Mouse (Mus musculus): ENCODE measurements at regions not wholly inside any gene's neighbourhood (a gene's known extent, or its start where the extent isn't known, plus 50 kb on each side); places are given as distances from the start of the nearest gene placed in this dataset.
"Not testable (repeated sequence)": the region's sequence is repeated elsewhere in the genome, so short reads cannot be mapped to it uniquely, and the experiment has no call there.

DNA sequence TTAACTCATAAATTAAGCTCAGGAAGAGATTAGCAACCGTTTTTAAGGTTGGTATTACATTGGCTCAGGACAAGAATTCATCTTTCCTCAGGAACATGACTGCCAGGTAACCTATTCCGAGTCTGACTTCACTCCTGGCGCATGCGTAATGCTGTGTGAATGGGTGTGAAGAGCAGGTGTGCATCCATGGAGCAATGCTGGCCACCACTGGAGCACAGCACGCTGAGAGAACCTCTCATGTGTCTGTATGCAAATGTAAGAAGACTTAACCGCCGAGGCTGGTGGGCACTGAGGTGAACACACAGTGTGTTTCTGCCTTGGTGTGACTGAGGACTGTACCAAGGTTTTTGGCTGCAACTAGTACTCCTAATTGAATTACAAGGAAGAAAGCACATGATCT is 171.1 kb upstream of the Klf14 start:
- no peak for DNase-seq (ENCODE audit: inconsistent age in 2 of 2, low spot score in 1 of 2)

- DNase-seq (ENCODE audit: inconsistent age in 2 of 2, low spot score in 1 of 2): no peak
Measured at GRCm38 (mm10) chr6:31130522-31130921, 171.6 kb upstream of the Klf14 start.

DNA sequence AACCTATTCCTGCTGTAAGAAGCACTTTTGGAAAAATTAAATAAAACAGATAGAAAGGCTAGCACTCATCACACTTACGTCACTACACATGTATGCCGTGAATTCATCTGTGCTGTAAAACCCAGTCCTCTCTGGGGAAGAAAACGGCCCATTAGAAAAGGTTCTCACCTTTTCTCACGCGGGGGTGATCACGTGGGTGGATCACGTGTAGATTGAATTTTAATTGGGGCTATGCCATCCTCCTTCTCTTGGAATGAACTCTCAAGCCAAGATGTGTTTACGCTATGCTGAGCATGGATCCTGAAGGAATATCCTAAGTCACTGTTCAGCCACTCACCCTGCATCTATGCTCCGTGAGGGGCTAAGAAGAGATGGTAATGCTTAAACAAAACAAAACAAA is 172.8 kb upstream of the Klf14 start:
- DNase-seq (ENCODE audit: inconsistent age in 2 of 2, low spot score in 1 of 2): no peak

GRCm38 (mm10) chr6:31132396-31133190 is 173.7 kb upstream of the Klf14 start:
- no peak for DNase-seq (ENCODE audit: inconsistent age in 2 of 2, low spot score in 1 of 2)

DNA sequence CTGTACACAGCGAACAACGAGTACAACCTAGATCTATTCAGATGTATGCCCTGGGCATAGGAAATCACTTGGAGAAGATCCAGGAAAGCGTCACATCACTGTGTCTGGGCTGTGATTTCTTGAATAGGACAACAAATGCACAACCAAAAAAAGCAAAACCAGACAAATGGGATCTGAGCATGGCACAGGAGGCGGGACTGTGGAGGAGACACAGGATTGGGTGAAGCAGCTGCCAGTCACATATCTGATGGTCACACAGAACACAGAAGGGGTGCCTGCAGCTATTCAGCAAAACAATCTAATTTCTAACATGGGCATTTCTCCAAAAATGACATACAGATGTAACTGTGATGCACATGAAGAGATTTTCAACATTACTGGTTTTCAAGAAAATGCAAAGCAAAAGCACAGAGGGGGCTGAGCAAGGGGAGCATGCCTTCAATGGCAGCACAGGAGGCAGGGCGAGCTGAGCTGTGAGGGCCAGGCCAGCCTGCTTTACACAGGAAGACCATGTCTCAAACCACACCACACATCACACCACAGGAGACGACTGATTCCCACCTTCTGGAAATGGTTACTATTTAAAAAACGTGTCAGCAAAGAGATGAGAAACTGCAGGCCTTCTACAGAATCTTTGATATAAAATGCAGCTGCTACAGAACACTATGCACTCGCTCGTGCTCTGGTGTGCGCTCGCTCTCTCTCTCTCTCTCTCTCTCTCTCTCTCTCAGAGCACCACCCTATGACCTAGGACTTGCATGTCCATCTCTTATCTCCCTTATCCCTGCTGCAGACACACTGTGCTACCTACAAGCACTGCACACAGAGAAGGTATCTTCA is 175.2 kb upstream of the Klf14 start:
- peak in 1 of 2 experiments; percentile 66 for DNase-seq (ENCODE audit: inconsistent age in 2 of 2, low spot score in 1 of 2)

DNA sequence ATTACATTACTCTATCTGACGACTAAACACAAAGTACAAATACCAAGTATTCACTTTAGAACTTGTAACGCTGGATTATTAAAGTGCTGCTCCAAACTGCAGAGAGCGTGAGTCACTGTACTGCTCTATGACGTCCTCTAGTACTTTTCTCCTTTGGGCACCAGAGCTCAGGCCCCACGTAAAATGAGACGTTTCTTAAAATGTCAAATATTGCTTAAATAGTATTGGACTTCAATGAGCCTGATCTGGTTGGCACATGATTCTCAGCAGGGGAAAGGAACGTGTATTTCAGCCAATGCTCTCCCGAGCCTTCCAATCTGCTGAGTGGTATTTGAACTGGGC is 175.8 kb upstream of the Klf14 start:
- no peak for DNase-seq (ENCODE audit: inconsistent age in 2 of 2, low spot score in 1 of 2)

GRCm38 (mm10) chr6:31135580-31135979 is 176.7 kb upstream of the Klf14 start:
- DNase-seq (ENCODE audit: inconsistent age in 2 of 2, low spot score in 1 of 2): no peak

DNA sequence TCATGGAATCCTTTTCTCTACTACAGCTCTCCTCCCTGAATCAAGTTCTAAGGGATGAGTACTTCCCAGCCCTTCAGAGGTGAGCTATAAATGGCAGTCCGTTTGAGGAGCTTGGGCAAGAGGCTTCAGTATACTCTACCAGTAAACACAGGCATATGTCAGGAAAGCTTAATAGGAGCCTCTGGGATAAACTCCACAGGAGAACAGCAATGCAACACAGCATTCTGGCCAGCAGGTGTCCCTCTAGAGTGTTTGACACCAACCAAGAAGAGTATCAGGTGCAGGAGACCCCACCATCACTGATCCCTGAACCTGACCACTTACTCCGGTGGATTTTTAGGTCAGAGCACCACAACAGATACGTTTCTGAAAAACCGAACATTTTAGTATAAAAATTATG is 178.0 kb upstream of the Klf14 start:
- DNase-seq (ENCODE audit: inconsistent age in 2 of 2, low spot score in 1 of 2): peak in 1 of 2 experiments; percentile 79

DNA sequence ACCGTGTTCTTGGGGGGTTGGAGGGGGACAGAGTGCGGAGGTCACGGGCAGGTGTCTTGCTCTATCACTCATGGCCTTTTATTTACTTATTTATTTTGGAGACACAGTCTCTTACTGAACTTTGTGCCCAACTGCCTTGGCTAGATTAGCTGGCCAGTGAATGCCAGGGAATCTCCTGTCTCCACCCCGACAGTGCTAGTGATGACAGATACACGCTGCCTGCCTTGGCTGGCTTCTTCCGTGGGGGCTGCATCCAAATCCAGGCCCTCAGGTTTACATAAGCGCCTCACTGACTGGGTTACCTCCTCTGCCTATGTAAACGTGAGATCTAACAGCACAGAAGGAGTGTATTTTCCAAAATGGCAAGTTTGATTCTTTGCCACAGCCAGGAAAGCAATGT is 178.5 kb upstream of the Klf14 start:
- no peak for DNase-seq (ENCODE audit: inconsistent age in 2 of 2, low spot score in 1 of 2)

DNA sequence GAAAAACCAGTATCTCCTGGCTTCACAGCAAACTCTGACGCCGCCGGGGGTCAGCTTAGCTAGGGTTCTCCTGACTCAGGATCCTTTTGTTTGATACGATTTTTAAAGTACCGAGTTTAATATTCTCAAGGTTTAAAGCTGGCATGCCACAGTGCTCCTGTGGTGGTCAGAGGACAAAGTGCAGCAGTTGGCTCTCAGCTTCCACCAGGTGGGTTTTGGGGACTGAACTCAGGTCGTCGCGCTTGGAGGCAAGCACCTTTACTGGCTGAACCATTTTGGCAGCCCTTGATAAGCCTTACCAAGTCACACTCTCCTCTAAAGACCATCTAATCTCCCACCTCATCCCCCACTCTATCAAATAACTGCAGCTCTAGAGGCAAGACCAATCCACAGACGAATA is 181.1 kb upstream of the Klf14 start:
- DNase-seq (ENCODE audit: inconsistent age in 2 of 2, low spot score in 1 of 2): no peak

GRCm38 (mm10) chr6:31140593-31140992 is 181.7 kb upstream of the Klf14 start:
- DNase-seq (ENCODE audit: inconsistent age in 2 of 2, low spot score in 1 of 2): no peak

- no peak for DNase-seq (ENCODE audit: inconsistent age in 2 of 2, low spot score in 1 of 2)
Measured at GRCm38 (mm10) chr6:31141486-31141885, 182.6 kb upstream of the Klf14 start.

DNA sequence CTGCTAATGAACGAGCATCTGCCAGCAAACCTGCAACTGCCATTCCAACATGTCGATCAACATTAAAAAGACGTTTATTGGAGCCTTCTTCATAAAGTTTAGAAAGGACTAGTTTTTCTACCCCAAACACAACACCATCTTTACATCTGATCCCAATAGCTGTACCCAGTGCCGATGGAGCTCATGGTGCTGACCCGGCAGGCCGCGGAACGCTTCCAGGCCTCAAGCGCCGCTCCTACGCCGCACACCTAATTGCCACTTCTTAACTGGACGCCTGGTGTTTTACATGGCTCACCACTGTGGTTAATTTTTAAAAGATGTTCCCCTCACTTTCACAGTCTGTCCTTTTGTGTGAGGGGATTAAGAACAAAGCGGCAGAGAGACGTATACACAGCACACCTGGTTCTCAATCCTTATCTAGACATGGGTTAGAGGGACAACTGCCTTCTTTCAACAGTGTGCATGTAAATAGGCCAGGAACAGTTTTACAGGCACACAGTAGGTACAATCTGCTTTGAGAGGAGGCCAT is 183.7 kb upstream of the Klf14 start:
- DNase-seq (ENCODE audit: inconsistent age in 2 of 2, low spot score in 1 of 2): not testable (repeated sequence)

- DNase-seq (ENCODE audit: inconsistent age in 2 of 2, low spot score in 1 of 2): peak in 1 of 2 experiments; percentile 73
Measured at GRCm38 (mm10) chr6:31145687-31146086, 186.8 kb upstream of the Klf14 start.

- peak in 1 of 2 experiments; percentile 43 for DNase-seq (ENCODE audit: inconsistent age in 2 of 2, low spot score in 1 of 2)
Measured at GRCm38 (mm10) chr6:31146779-31147178, 187.9 kb upstream of the Klf14 start.

DNA sequence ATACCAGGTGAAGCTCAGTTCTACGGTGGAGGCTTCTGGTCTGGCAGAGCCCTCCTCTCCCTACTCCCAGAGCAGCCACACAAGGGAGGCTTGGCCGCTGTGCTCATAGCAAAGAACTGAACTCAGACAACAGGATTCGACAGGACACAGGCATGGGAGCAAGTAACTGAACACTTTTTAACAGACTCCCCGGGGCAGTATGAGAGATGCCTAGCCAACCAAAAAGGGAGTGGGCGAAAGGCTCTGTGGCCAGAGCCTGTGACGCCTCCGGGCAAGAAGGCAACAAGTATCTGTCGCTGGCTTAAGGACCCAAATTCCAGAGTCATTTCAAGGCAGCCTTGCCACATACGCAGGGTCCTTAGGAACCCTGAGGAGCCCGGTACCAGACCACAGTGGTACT is 188.8 kb upstream of the Klf14 start:
- DNase-seq (ENCODE audit: inconsistent age in 2 of 2, low spot score in 1 of 2): peak in 1 of 2 experiments; percentile 41

DNA sequence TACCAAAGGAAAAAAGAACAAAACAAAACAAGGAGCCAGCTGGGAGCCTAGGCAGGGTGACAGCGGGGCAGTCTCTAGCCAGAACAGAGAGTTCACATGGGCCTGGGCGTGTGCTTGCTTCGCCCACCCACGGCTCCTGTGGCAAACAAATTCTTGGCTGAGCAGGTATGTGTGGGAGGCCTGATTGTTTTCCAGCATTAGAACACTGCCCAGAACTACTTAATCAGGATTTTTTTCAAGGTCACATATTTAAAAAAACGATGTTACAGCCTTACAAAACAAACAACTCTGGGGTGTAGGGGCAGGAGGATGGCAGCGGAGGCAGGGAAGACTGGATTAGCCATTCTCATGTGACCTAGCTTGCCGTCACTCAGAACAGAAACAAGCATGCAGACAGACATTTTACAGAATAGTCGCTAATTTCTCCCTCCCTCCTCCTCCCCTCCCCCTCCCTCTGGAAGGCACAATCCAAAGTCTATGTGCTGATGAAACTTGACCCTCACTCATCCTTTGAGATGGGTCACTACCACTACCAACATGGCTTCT is 189.5 kb upstream of the Klf14 start:
- DNase-seq (ENCODE audit: inconsistent age in 2 of 2, low spot score in 1 of 2): peak in 1 of 2 experiments; percentile 57

DNA sequence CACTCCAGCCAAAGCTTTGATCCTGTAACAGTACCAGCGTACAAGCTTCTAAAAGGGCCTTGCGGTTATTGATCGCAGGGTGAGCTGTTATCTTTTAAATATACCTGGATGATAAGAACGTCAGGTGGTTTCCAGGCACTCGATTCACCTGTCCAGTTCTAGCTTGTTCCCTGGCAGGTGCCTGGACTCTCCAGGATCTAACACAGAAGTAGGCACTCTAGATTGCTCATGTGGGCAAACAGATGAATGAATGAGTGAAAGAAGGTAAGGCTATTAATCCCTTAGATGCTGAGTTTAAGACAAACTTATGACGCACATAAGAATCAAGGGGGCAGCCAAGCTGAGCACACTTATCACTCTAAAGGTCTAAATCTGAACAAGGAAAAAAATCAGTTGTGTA is 190.3 kb upstream of the Klf14 start:
- DNase-seq (ENCODE audit: inconsistent age in 2 of 2, low spot score in 1 of 2): peak in 1 of 2 experiments; percentile 40

- DNase-seq (ENCODE audit: inconsistent age in 2 of 2, low spot score in 1 of 2): no peak
Measured at GRCm38 (mm10) chr6:31150416-31150815, 191.5 kb upstream of the Klf14 start.

DNA sequence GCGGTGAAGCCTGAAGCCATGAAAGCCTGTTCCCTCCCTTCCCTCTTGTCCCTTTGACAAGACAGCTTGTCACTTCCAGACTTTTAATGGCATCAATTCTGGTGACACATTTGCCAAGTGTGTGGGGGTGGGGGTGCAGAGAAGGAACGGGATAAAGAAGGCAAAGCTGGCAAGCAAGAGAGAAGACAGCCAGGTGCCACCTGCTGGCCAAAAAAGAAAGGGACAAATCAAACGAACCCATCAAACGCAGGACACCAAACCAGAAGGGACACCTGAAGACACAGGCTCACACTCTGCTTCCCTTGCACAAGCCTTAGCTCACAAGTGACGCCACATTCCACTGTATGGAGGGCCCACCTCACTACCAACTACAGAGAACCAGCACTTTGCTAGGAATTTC is 197.0 kb upstream of the Klf14 start:
- DNase-seq (ENCODE audit: inconsistent age in 2 of 2, low spot score in 1 of 2): peak in 1 of 2 experiments; percentile 72

- no peak for DNase-seq (ENCODE audit: inconsistent age in 2 of 2, low spot score in 1 of 2)
Measured at GRCm38 (mm10) chr6:31156999-31157398, 198.1 kb upstream of the Klf14 start.

- no peak for DNase-seq (ENCODE audit: inconsistent age in 2 of 2, low spot score in 1 of 2)
Measured at GRCm38 (mm10) chr6:31157429-31157828, 198.6 kb upstream of the Klf14 start.
